Mouse (Mus musculus) MEL (cell line): ENCODE measurements at regions not wholly inside any gene's neighbourhood (a gene's known extent, or its start where the extent isn't known, plus 50 kb on each side); places are given as distances from the start of the nearest gene placed in this dataset.

Experiments
- DNase-seq: peaks from one replicate; pipeline ENCODE4 v3.0.0; 2011; ENCODE audit warnings: low read depth, low spot score
- H3K27ac ChIP-seq: 2 replicates; pipeline ENCODE4 v1.5.1; 2012; ENCODE audit warnings: low read depth, mild to moderate bottlenecking, control low read depth, low read length, moderate library complexity; ENCODE audit not compliant: control insufficient read depth
- H3K27me3 ChIP-seq, 2 experiments: fragments of 150-350 bp in 1 of 2; sonication (generic) in 1 of 2; 2 replicates each; pipeline ENCODE4 v1.6.1; 2012; ENCODE audit warnings: low read length in 2 of 2, mild to moderate bottlenecking in 2 of 2, improper control_type of control experiment in 1 of 2, moderate library complexity in 1 of 2; ENCODE audit not compliant: insufficient read depth in 2 of 2, control insufficient read depth in 1 of 2
- H3K36me3 ChIP-seq, 2 experiments: 2 replicates each; pipeline ENCODE4 v1.6.1; 2012 to 2014; ENCODE audit warnings: low read length in 2 of 2, improper control_type of control experiment in 1 of 2, inconsistent platforms in 1 of 2, mild to moderate bottlenecking in 1 of 2; ENCODE audit not compliant: insufficient read depth in 2 of 2, control insufficient read depth in 1 of 2
- H3K4me1 ChIP-seq, 2 experiments: fragments of 150-350 bp in 1 of 2; sonication (generic) in 1 of 2; 2 replicates each; pipeline ENCODE4 v1.6.1; 2012; ENCODE audit warnings: low read length in 2 of 2, improper control_type of control experiment in 1 of 2, mild to moderate bottlenecking in 1 of 2; ENCODE audit not compliant: insufficient read depth in 2 of 2, control insufficient read depth in 1 of 2
- H3K4me3 ChIP-seq, 2 experiments: fragments of 150-350 bp in 1 of 2; sonication (generic) in 1 of 2; 2 replicates each; pipeline ENCODE4 v1.5.1; 2012; ENCODE audit warnings: low read depth in 2 of 2, low read length in 2 of 2, mild to moderate bottlenecking in 2 of 2, moderate library complexity in 2 of 2, control low read depth in 1 of 2, improper control_type of control experiment in 1 of 2; ENCODE audit not compliant: control insufficient read depth in 1 of 2, insufficient read depth in 1 of 2
- H3K79me2 ChIP-seq: 2 replicates; pipeline ENCODE4 v1.6.1; 2012; ENCODE audit warnings: mild to moderate bottlenecking, low read length, moderate library complexity; ENCODE audit not compliant: control insufficient read depth, poor library complexity, insufficient read depth
- H3K9ac ChIP-seq: 2 replicates; pipeline ENCODE4 v1.6.1; 2012; ENCODE audit warnings: low read depth, mild to moderate bottlenecking, control low read depth, low read length, moderate library complexity; ENCODE audit not compliant: control insufficient read depth, poor library complexity, severe bottlenecking
- H3K9me3 ChIP-seq: fragments of 150-350 bp; sonication (generic); replicated peaks from 2 replicates; pipeline ENCODE4 v1.6.1; 2012; ENCODE audit warnings: mild to moderate bottlenecking, low read length, improper control_type of control experiment, moderate library complexity; ENCODE audit not compliant: insufficient read depth
- BHLHE40 ChIP-seq: IDR thresholded peaks from 2 replicates; pipeline ENCODE4 v1.6.1; 2012; ENCODE audit warnings: low read depth, mild to moderate bottlenecking, inconsistent platforms, low read length, improper control_type of control experiment, borderline replicate concordance
- CHD1 ChIP-seq: IDR thresholded peaks from 2 replicates; pipeline ENCODE4 v1.6.1; 2012; ENCODE audit warnings: low read depth, mild to moderate bottlenecking, inconsistent platforms, low read length, improper control_type of control experiment
- CHD2 ChIP-seq: IDR thresholded peaks from 2 replicates; pipeline ENCODE4 v1.6.1; 2011; ENCODE audit warnings: low read length, improper control_type of control experiment
- CTCF ChIP-seq, 3 experiments: IDR thresholded peaks in 2 of 3; conservative IDR thresholded peaks in 1 of 3; 2 replicates each; pipeline ENCODE4 v1.5.1; 2011 to 2012; ENCODE audit warnings: low read length in 3 of 3, low read depth in 2 of 3, mild to moderate bottlenecking in 2 of 3, improper control_type of control experiment in 1 of 3, inconsistent platforms in 1 of 3, mixed read lengths in 1 of 3, moderate library complexity in 1 of 3; ENCODE audit not compliant: control insufficient read depth in 1 of 3, insufficient read depth in 1 of 3, poor library complexity in 1 of 3, severe bottlenecking in 1 of 3
- EP300 ChIP-seq, 2 experiments: IDR thresholded peaks; 2 replicates each; pipeline ENCODE4 v1.6.1; 2011; ENCODE audit warnings: improper control_type of control experiment in 2 of 2, low read length in 2 of 2, low read depth in 1 of 2, mild to moderate bottlenecking in 1 of 2
- GABPA ChIP-seq: IDR thresholded peaks from 2 replicates; pipeline ENCODE4 v1.6.1; 2012; ENCODE audit warnings: low read depth, mild to moderate bottlenecking, inconsistent platforms, low read length, improper control_type of control experiment, moderate library complexity
- GATA1 ChIP-seq: IDR thresholded peaks from 2 replicates; pipeline ENCODE4 v1.6.1; 2011; ENCODE audit warnings: low read depth, low read length, improper control_type of control experiment
- HCFC1 ChIP-seq: IDR thresholded peaks from 2 replicates; pipeline ENCODE4 v1.6.1; 2012; ENCODE audit warnings: low read depth, mild to moderate bottlenecking, inconsistent platforms, low read length, improper control_type of control experiment, moderate library complexity
- JUND ChIP-seq: IDR thresholded peaks from 2 replicates; pipeline ENCODE4 v1.6.1; 2011; ENCODE audit warnings: low read depth, mild to moderate bottlenecking, improper control_type of control experiment, low read length
- MAFK ChIP-seq: IDR thresholded peaks from 2 replicates; pipeline ENCODE4 v1.6.1; 2011; ENCODE audit warnings: low read depth, mild to moderate bottlenecking, low read length, improper control_type of control experiment, borderline replicate concordance
- MAZ ChIP-seq: IDR thresholded peaks from 2 replicates; pipeline ENCODE4 v1.6.1; 2012; ENCODE audit warnings: low read depth, mild to moderate bottlenecking, inconsistent platforms, low read length, improper control_type of control experiment
- MEF2A ChIP-seq: IDR thresholded peaks from 2 replicates; pipeline ENCODE4 v1.6.1; 2014; ENCODE audit warnings: low read depth, mild to moderate bottlenecking, inconsistent platforms, low read length, improper control_type of control experiment; ENCODE audit not compliant: poor library complexity, insufficient replicate concordance, severe bottlenecking; ENCODE audit errors: extremely low read depth
- MYB ChIP-seq: IDR thresholded peaks from 2 replicates; pipeline ENCODE4 v1.6.1; 2011; ENCODE audit warnings: mild to moderate bottlenecking, low read depth, low read length, improper control_type of control experiment
- NELFE ChIP-seq: IDR thresholded peaks from 2 replicates; pipeline ENCODE4 v1.6.1; 2011; ENCODE audit warnings: low read depth, low read length, improper control_type of control experiment
- POLR2AphosphoS5 ChIP-seq: IDR thresholded peaks from 2 replicates; pipeline ENCODE4 v1.6.1; 2012; ENCODE audit warnings: low read depth, borderline replicate concordance, mild to moderate bottlenecking, inconsistent platforms, low read length, moderate library complexity, mixed read lengths
- RCOR1 ChIP-seq: IDR thresholded peaks from 2 replicates; pipeline ENCODE4 v1.6.1; 2012; ENCODE audit warnings: low read depth, mild to moderate bottlenecking, inconsistent platforms, low read length, improper control_type of control experiment
- SMC3 ChIP-seq: IDR thresholded peaks from 2 replicates; pipeline ENCODE4 v1.6.1; 2011; ENCODE audit warnings: low read depth, low read length, improper control_type of control experiment
- TBP ChIP-seq: IDR thresholded peaks from 2 replicates; pipeline ENCODE4 v1.8.0; 2011; ENCODE audit warnings: low read depth, low read length, improper control_type of control experiment
- UBTF ChIP-seq: IDR thresholded peaks from 2 replicates; pipeline ENCODE4 v1.6.1; 2012; ENCODE audit warnings: low read depth, mild to moderate bottlenecking, inconsistent platforms, low read length, improper control_type of control experiment, moderate library complexity, borderline replicate concordance; ENCODE audit not compliant: insufficient read depth
- ZC3H11A ChIP-seq: IDR thresholded peaks from 2 replicates; pipeline ENCODE4 v1.6.1; 2012; ENCODE audit warnings: low read depth, mild to moderate bottlenecking, inconsistent platforms, low read length, improper control_type of control experiment
- ZMIZ1 ChIP-seq: IDR thresholded peaks from 2 replicates; pipeline ENCODE4 v1.6.1; 2012; ENCODE audit warnings: low read depth, mild to moderate bottlenecking, inconsistent platforms, low read length, improper control_type of control experiment, moderate library complexity

DNA sequence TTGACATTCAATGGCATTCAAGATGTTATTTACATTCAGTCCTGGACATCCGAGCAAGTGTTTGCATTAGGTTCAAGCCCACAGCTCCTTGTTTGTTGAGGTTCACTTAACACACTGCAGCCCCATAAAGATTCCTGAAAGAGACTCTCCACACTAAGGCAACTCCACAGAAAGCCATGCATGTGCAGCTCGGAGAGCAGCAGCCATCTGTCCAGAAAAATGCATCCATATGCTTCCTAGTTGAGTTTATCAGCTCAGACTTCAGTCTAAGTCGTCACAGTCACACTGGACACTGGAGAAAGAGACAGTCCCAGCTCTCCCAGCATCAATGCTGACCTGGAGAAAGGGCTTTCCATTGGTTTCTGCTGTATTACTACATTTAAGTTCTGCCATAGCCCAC lies 339.7 kb downstream of the Epha4 start:
- H3K27ac ChIP-seq, result no peak overlapping the region
- no peaks in the 10 kb centered on the region for H3K79me2 ChIP-seq
- H3K4me3 ChIP-seq, result no peak overlapping the region
- no peaks in the 10 kb centered on the region for H3K27me3 ChIP-seq
- no peaks in the 10 kb centered on the region for H3K36me3 ChIP-seq
- H3K4me1 ChIP-seq, result no peaks in the 10 kb centered on the region
- TF ChIP-seq BHLHE40, result no peak
- no peak for TF ChIP-seq ZC3H11A
- no peak for TF ChIP-seq POLR2AphosphoS5
- no peak for TF ChIP-seq EP300 (IDR thresholded peaks at IDR 0.05; ENCODE audit: low read depth in 1 of 2, low read length in 2 of 2)
- no peak for TF ChIP-seq MAZ
- TF ChIP-seq CHD2, result no peak
- TF ChIP-seq CHD1, result no peak
- no peak for TF ChIP-seq GABPA
- TF ChIP-seq TBP, result no peak
- TF ChIP-seq MYB, result no peak
- no peak for TF ChIP-seq MEF2A
- TF ChIP-seq UBTF, result no peak
- TF ChIP-seq NELFE, result no peak
- no peak for TF ChIP-seq GATA1
- no peaks in the 10 kb centered on the region for H3K9me3 ChIP-seq
- DNase-seq, result no peak
- H3K9ac ChIP-seq, result no peak overlapping the region

DNA sequence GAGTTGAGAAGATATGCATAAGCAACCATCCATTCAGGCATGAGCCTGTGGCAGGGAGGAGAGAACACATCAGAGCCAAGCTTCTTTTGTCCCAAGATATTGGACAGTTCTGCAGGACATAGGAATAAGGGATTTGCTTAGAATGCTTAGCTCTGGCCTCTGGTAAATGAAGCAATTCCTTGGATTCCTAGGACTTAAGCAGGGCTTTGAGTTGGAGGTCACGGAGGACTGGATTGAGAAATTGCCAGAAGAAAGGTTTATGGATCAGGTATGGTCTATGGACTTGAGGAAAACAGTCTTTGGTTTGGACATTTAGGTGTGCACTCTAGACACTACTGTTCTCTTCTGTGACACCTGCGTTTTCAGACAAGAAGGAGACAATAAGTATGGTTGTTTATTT lies 338.4 kb downstream of the Epha4 start:
- H3K36me3 ChIP-seq, result no peaks in the 10 kb centered on the region
- DNase-seq, result no peak

More for the DNA sequence above, 338.4 kb downstream of the Epha4 start:
- Histone ChIP-seq H3K27me3 (no peaks in the 10 kb centered on the region), H3K9ac (no peak overlapping the region), H3K4me1 (no peaks in the 10 kb centered on the region), H3K9me3 (no peaks in the 10 kb centered on the region), H3K27ac (no peak overlapping the region), H3K4me3 (no peak overlapping the region), H3K79me2 (no peaks in the 10 kb centered on the region)
- TF ChIP-seq NELFE (no peak), HCFC1 (no peak), CTCF (IDR thresholded peaks at IDR 0.05 in 2 of 3, conservative IDR thresholded peaks at IDR 0.05 in 1 of 3; ENCODE audit: control insufficient read depth in 1 of 3, insufficient read depth in 1 of 3, low read depth in 2 of 3, low read length in 3 of 3, poor library complexity in 1 of 3, severe bottlenecking in 1 of 3) (no peak), JUND (no peak), POLR2AphosphoS5 (no peak), RCOR1 (no peak), MAFK (no peak), ZMIZ1 (no peak), ZC3H11A (no peak), MEF2A (no peak), TBP (no peak), SMC3 (no peak)
